Mouse (Mus musculus) G1E (cell line): ENCODE data around the gene Nfat5.

Source experiments
- CTCF ChIP-seq: IDR thresholded peaks from 2 replicates; pipeline ENCODE4 v1.5.1; 2012; ENCODE audit warnings: low read depth, low read length, inconsistent platforms, mixed read lengths
- GATA1 ChIP-seq: IDR thresholded peaks from 2 replicates; pipeline ENCODE4 v1.6.1; 2012; ENCODE audit warnings: borderline replicate concordance, low read length, inconsistent platforms, mixed read lengths
- GATA2 ChIP-seq: IDR thresholded peaks from 2 replicates; pipeline ENCODE4 v1.6.1; 2012; ENCODE audit warnings: low read depth, low read length, inconsistent platforms, borderline replicate concordance
- POLR2AphosphoS5 ChIP-seq: IDR thresholded peaks from 2 replicates; pipeline ENCODE4 v1.6.1; 2012; ENCODE audit warnings: low read depth, low read length, inconsistent platforms; ENCODE audit not compliant: insufficient replicate concordance
- TAL1 ChIP-seq: conservative IDR thresholded peaks from 2 replicates; pipeline ENCODE4 v1.6.1; 2012; ENCODE audit warnings: low read depth, low read length, inconsistent platforms, mixed read lengths

DNA sequence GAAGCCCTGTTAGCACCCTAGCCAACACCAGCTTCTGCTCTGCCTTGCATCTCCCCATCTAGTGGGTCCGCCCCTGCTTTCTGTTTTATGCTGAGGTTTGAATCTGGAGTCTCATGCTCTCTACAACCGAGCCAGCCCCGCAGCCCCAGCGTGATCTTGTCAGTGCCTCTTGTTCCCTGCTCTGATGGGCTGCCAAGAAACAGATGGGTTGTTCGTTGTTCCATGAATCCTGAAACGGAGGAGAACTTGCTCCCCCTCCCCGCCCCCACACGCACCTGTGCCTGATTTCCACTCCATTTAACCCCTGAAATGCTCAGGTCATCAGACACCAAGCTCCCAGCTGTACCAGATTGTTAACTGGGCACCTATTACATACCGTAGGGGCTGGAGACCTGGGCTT is 106.2 kb downstream of the Nfat5 start:
- TF ChIP-seq CTCF (no peak), TAL1 (no peak), POLR2AphosphoS5 (no peak), GATA1 (no peak), GATA2 (no peak)
